Mouse (Mus musculus) adrenal gland, postnatal 25 days (tissue): ENCODE measurements around the gene Zmynd10. TPM values are rescaled to one million over a fixed set of nuclear protein-coding genes. Genes with fewer than 3 reads are reported as not detected.

Experiments used
- DNase-seq: peaks from one replicate; pipeline ENCODE4 v3.0.0; 2021; ENCODE audit warnings: mixed read lengths
- total RNA-seq: library from RNA; stranded (reverse); gene quantifications from 2 replicates; pipeline ENCODE4 v1.2.3, GENCODE M21; 2021

Zmynd10 gene
- total RNA-seq, 1 experiment from 2014 or later: 0.39 TPM

- DNase-seq: no peak
Measured at GRCm38 (mm10) chr9:107540420-107540819, 6.7 kb upstream of the Zmynd10 start.

- no peak for DNase-seq
Measured at GRCm38 (mm10) chr9:107541005-107541404, 6.1 kb upstream of the Zmynd10 start.

- DNase-seq: peak; percentile 94
Measured at GRCm38 (mm10) chr9:107541474-107542351, 5.4 kb upstream of the Zmynd10 start, which contains the start of the genes Cyb561d2 and Nprl2. Cyb561d2 (minus strand) TSS chr9:107542193. Nprl2 (plus strand) TSS chr9:107542226.

- DNase-seq: no peak
Measured at GRCm38 (mm10) chr9:107542352-107542686, 4.8 kb upstream of the Zmynd10 start.

- DNase-seq: no peak
Measured at GRCm38 (mm10) chr9:107542721-107543120, 4.4 kb upstream of the Zmynd10 start.

GRCm38 (mm10) chr9:107543299-107543698 is 3.8 kb upstream of the Zmynd10 start:
- DNase-seq: no peak

GRCm38 (mm10) chr9:107544196-107544700 is 2.9 kb upstream of the Zmynd10 start:
- DNase-seq: no peak

- no peak for DNase-seq
Measured at GRCm38 (mm10) chr9:107544729-107545128, 2.4 kb upstream of the Zmynd10 start.

GRCm38 (mm10) chr9:107545199-107545598 is 1.9 kb upstream of the Zmynd10 start:
- no peak for DNase-seq

GRCm38 (mm10) chr9:107545602-107546001 is 1.5 kb upstream of the Zmynd10 start:
- DNase-seq: peak; percentile 76

- DNase-seq: no peak
Measured at GRCm38 (mm10) chr9:107547957-107548356, 859 bp downstream of the Zmynd10 start.

- no peak for DNase-seq
Measured at GRCm38 (mm10) chr9:107548820-107549219, 1.7 kb downstream of the Zmynd10 start.

GRCm38 (mm10) chr9:107549297-107550074 is 2.4 kb downstream of the Zmynd10 start:
- no peak for DNase-seq

- DNase-seq: no peak
Measured at GRCm38 (mm10) chr9:107550491-107551116, 3.5 kb downstream of the Zmynd10 start.

GRCm38 (mm10) chr9:107551117-107551889 is 4.2 kb downstream of the Zmynd10 start, which contains the start of gene Rassf1:
Rassf1 (plus strand) TSS chr9:107551555.
- DNase-seq: peak; percentile 76

- no peak for DNase-seq
Measured at GRCm38 (mm10) chr9:107551890-107552355, 4.8 kb downstream of the Zmynd10 start.

GRCm38 (mm10) chr9:107552690-107553393 is 5.7 kb downstream of the Zmynd10 start:
- DNase-seq: no peak

- peak; percentile 46 for DNase-seq
Measured at GRCm38 (mm10) chr9:107553541-107554318, 6.6 kb downstream of the Zmynd10 start.

GRCm38 (mm10) chr9:107554319-107554825 is 7.3 kb downstream of the Zmynd10 start:
- peak; percentile 93 for DNase-seq

GRCm38 (mm10) chr9:107555031-107555457 is 7.9 kb downstream of the Zmynd10 start:
- DNase-seq: peak; percentile 53
